Mouse (Mus musculus) embryonic facial prominence, embryonic 14.5 days (tissue): ENCODE data around the gene Smg1. TPM values are rescaled to one million over a fixed set of nuclear protein-coding genes. Genes with fewer than 3 reads are reported as not detected.
A peak's percentile ranks its signal among the peaks of the same experiment; 100 is the strongest.

Experiments
- ATAC-seq: fragments of 200-750 bp; cut with Nextera tagmentation; 2 replicates; pipeline ENCODE4 v1.8.0; 2017; ENCODE audit warnings: low read depth, moderate number of reproducible peaks, moderate TSS enrichment
- DNase-seq: peaks from one replicate; pipeline ENCODE4 v3.0.0-alpha.2; 2015; ENCODE audit warnings: low spot score
- H3K27ac ChIP-seq: fragments of 300-500 bp; sonication (generic); replicated peaks from 2 replicates; pipeline ENCODE4 v1.5.1; 2014; ENCODE audit warnings: low read depth, mild to moderate bottlenecking, low read length, moderate library complexity
- H3K27me3 ChIP-seq: fragments of 300-500 bp; sonication (generic); replicated peaks from 2 replicates; pipeline ENCODE4 v1.6.1; 2014; ENCODE audit warnings: low read length; ENCODE audit not compliant: control insufficient read depth, insufficient read depth
- H3K36me3 ChIP-seq: fragments of 300-500 bp; sonication (generic); 2 replicates; pipeline ENCODE4 v1.6.1; 2014; ENCODE audit warnings: low read length, mixed read lengths; ENCODE audit not compliant: control insufficient read depth, insufficient read depth
- H3K4me1 ChIP-seq: fragments of 300-500 bp; sonication (generic); 2 replicates; pipeline ENCODE4 v1.6.1; 2014; ENCODE audit warnings: antibody characterized with exemption, low read length; ENCODE audit not compliant: control insufficient read depth, insufficient read depth
- H3K4me2 ChIP-seq: fragments of 300-500 bp; sonication (generic); 2 replicates; pipeline ENCODE4 v1.6.1; 2014; ENCODE audit warnings: low read depth, mild to moderate bottlenecking, low read length, moderate library complexity, mixed read lengths
- H3K4me3 ChIP-seq: fragments of 300-500 bp; sonication (generic); 2 replicates; pipeline ENCODE4 v1.5.1; 2014; ENCODE audit warnings: low read depth, mild to moderate bottlenecking, low read length
- H3K9ac ChIP-seq: fragments of 300-500 bp; sonication (generic); 2 replicates; pipeline ENCODE4 v1.6.1; 2014; ENCODE audit warnings: low read depth, mild to moderate bottlenecking, low read length, moderate library complexity, mixed read lengths
- H3K9me3 ChIP-seq: fragments of 300-500 bp; sonication (generic); 2 replicates; pipeline ENCODE4 v1.6.1; 2016; ENCODE audit warnings: low read length; ENCODE audit not compliant: control insufficient read depth
- WGBS: fragments of 180-500 bp; shearing (Covaris S2); extraction: QIAGEN DNeasy Blood & Tissue Kit; methylation state at CpG from one replicate; pipeline ENCODE4 v1.1.7; 2014; 5-methylcytosine and 5-hydroxymethylcytosine counted together
- polyA plus RNA-seq: library from polyadenylated mRNA; unstranded; fragments of >200 nt; fragmentation: Nextera tagmentation; extraction: Ambion mirVana; gene quantifications from 2 replicates; pipeline ENCODE4 v1.2.1, GENCODE M21; 2014

The Smg1 gene
- polyA plus RNA-seq, 1 experiment from 2014 or later = 20.0 TPM

- Histone ChIP-seq H3K4me1 (no peaks in the 10 kb centered on the region), H3K4me2 (no peak overlapping the region), H3K27me3 (no peaks in the 10 kb centered on the region), H3K9me3 (no peaks in the 10 kb centered on the region), H3K36me3 (no peaks in the 10 kb centered on the region), H3K9ac (no peak overlapping the region), H3K27ac (no peak overlapping the region), H3K4me3 (no peak overlapping the region)
- WGBS = 85% methylated on average over 7 of the region's 7 CpGs
- ATAC-seq (no peak), DNase-seq (no peak)
Measured at GRCm38 (mm10) chr7:118274169-118274568, 30.7 kb upstream of the Smg1 start.

DNA sequence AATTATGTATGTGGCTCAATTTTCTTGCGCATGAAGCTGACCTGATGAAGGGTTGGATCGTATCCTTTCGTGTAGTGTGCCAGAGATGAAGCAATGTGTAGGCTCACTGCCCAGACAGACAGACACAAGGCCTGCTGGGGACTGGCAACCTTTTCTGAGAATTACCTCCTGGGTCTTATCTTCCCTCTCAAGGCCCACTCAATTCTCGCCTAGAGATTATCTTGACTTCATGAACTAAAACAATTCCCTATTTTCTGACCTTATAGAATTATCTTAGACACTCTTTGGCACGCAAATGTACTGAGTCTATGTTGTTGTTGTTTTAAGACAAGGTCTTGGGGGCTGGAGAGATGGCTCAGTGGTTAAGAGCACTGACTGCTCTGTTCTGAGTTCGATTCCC lies 22.6 kb upstream of the Smg1 start:
- no peak overlapping the region for H3K9ac ChIP-seq
- H3K27ac ChIP-seq = no peak overlapping the region
- ATAC-seq (no peak), DNase-seq (no peak)
- H3K9me3 ChIP-seq = no peaks in the 10 kb centered on the region
- WGBS = 90% methylated on average over 6 of the region's 6 CpGs
- no peaks in the 10 kb centered on the region for H3K27me3 ChIP-seq
- H3K4me3 ChIP-seq = no peak overlapping the region
- H3K36me3 ChIP-seq = no peaks in the 10 kb centered on the region
- H3K4me2 ChIP-seq = no peak overlapping the region
- no peaks in the 10 kb centered on the region for H3K4me1 ChIP-seq

GRCm38 (mm10) chr7:118263606-118264005 lies 20.1 kb upstream of the Smg1 start:
- ATAC-seq (no peak), DNase-seq (no peak)
- Histone ChIP-seq H3K27ac (no peak overlapping the region), H3K4me2 (no peak overlapping the region), H3K9ac (no peak overlapping the region), H3K9me3 (no peaks in the 10 kb centered on the region), H3K4me1 (no peaks in the 10 kb centered on the region), H3K4me3 (no peak overlapping the region), H3K27me3 (no peaks in the 10 kb centered on the region), H3K36me3 (no peaks in the 10 kb centered on the region)
- WGBS = 52% methylated on average over 1 of the region's 1 CpGs

- 76% methylated on average over 5 of the region's 5 CpGs for whole genome bisulfite sequencing
- Histone ChIP-seq H3K9me3 (no peaks in the 10 kb centered on the region), H3K27me3 (no peaks in the 10 kb centered on the region), H3K9ac (no peak overlapping the region), H3K36me3 (no peaks in the 10 kb centered on the region), H3K27ac (no peak overlapping the region), H3K4me3 (no peak overlapping the region), H3K4me2 (no peak overlapping the region), H3K4me1 (no peaks in the 10 kb centered on the region)
- DNase-seq = no peak
- ATAC-seq = no peak
Measured at GRCm38 (mm10) chr7:118262409-118262808, 18.9 kb upstream of the Smg1 start.

- Histone ChIP-seq H3K9me3 (no peaks in the 10 kb centered on the region), H3K36me3 (no peaks in the 10 kb centered on the region), H3K4me3 (no peak overlapping the region), H3K27ac (no peak overlapping the region), H3K27me3 (no peaks in the 10 kb centered on the region), H3K9ac (no peak overlapping the region), H3K4me1 (no peaks in the 10 kb centered on the region), H3K4me2 (no peak overlapping the region)
- DNase-seq = no peak
- 87% methylated on average over 7 of the region's 7 CpGs for WGBS
- no peak for ATAC-seq
Measured at GRCm38 (mm10) chr7:118259676-118260305, 16.3 kb upstream of the Smg1 start.

DNA sequence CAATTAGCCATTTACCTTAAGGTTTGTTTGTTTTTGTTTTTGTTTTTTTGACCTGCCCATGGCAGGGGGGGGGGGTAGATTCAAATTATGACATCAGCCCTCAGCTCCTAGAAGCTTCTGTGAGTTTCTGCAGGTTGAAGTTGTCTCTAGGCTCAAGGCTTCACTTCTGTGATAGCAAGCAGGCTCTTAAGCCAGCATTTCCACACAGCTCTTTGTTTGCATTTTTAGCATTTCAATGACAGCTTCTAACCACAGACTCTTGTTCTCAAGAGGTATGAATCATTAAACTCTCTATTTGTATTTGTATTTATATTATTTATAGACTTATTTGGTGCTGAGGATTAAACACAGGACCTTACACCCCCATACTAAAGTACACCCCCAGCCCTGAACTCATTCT lies 15.0 kb upstream of the Smg1 start:
- Histone ChIP-seq H3K9me3 (no peaks in the 10 kb centered on the region), H3K4me3 (no peak overlapping the region), H3K4me1 (no peaks in the 10 kb centered on the region), H3K4me2 (no peak overlapping the region), H3K36me3 (no peaks in the 10 kb centered on the region), H3K27me3 (no peaks in the 10 kb centered on the region), H3K9ac (no peak overlapping the region), H3K27ac (no peak overlapping the region)
- no peak for DNase-seq
- no peak for ATAC-seq

DNA sequence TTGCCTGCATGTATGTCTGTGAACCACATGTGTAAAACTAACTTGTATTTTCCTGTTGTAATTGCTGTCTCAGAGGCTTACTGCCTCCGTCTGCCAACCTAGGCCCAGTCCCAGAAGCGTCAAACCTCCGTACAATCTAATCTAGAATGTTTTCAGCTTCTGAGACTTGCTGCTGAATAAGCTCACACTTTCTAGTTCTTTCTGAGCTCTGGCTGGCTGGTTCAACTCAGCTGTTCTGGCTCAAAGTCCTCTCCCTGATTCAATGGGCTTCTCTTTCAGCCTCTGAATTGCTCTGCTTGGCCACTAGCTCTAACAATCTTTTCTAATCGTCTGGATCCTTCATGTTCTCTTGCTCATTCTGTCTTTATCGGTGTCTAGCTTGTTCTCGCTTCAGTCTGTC lies 13.3 kb upstream of the Smg1 start:
- whole genome bisulfite sequencing = 66% methylated on average over 6 of the region's 6 CpGs
- Histone ChIP-seq H3K4me1 (no peaks in the 10 kb centered on the region), H3K9me3 (no peaks in the 10 kb centered on the region), H3K4me3 (no peak overlapping the region), H3K4me2 (no peak overlapping the region), H3K27me3 (no peaks in the 10 kb centered on the region), H3K36me3 (no peaks in the 10 kb centered on the region), H3K27ac (no peak overlapping the region), H3K9ac (no peak overlapping the region)
- ATAC-seq = no peak
- DNase-seq = no peak

- Histone ChIP-seq H3K9me3 (no peaks in the 10 kb centered on the region), H3K4me2 (no peak overlapping the region), H3K27me3 (no peaks in the 10 kb centered on the region), H3K9ac (no peak overlapping the region), H3K27ac (no peak overlapping the region), H3K4me1 (no peaks in the 10 kb centered on the region), H3K36me3 (no peaks in the 10 kb centered on the region), H3K4me3 (no peak overlapping the region)
- WGBS = 52% methylated on average over 8 of the region's 8 CpGs
- DNase-seq (peak; percentile 9), ATAC-seq (no peak)
Measured at GRCm38 (mm10) chr7:118254460-118254859, 11.0 kb upstream of the Smg1 start.

DNA sequence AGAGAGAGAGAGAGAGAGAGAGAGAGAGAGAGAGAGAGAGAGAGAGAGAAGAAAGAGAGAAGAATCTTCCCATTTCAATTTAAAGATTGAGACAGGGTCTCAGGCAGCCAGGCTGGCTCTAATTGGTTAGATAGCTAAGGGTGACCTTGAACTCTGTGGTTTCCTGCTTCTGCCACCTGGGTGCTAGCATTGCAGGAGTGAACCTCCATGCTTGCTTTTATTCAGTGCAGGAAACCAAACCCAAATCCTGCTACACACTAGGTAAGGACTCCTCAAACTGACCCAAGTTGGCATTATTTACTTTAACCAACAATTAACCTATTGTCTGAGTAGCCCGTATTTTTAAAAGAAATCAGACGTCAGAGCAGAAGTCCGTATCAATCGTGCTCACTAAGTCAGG lies 10.5 kb upstream of the Smg1 start:
- ATAC-seq = no peak
- H3K36me3 ChIP-seq = no peaks in the 10 kb centered on the region
- H3K27ac ChIP-seq = no peak overlapping the region
- no peak for DNase-seq
- WGBS = 49% methylated on average over 4 of the region's 4 CpGs
- no peaks in the 10 kb centered on the region for H3K4me1 ChIP-seq
- H3K27me3 ChIP-seq = no peaks in the 10 kb centered on the region
- H3K4me2 ChIP-seq = no peak overlapping the region
- H3K9ac ChIP-seq = no peak overlapping the region
- H3K9me3 ChIP-seq = no peaks in the 10 kb centered on the region
- H3K4me3 ChIP-seq = no peak overlapping the region
